Mouse (Mus musculus): ENCODE data around the gene Pard3.

GRCm38 (mm10) chr8:127183533-127183932, 119.8 kb downstream of the Pard3 start:
- TF ChIP-seq CTCF (conservative IDR thresholded peaks at IDR 0.05; ENCODE audit: low read length) (no peak), POU5F1 (IDR thresholded peaks at IDR 0.05; ENCODE audit: borderline replicate concordance, low read length) (no peak), NANOG (IDR thresholded peaks at IDR 0.05; ENCODE audit: borderline replicate concordance, low read length) (no peak)

Data from E14TG2a.4 (cell line).